Mouse (Mus musculus): Measurements from ENCODE around the gene Msi2. TPM values are rescaled to one million over a fixed set of nuclear protein-coding genes. Genes with fewer than 3 reads are reported as not detected.

Gene Msi2
- polyA plus RNA-seq, 1 experiment = 21.9 TPM

DNA sequence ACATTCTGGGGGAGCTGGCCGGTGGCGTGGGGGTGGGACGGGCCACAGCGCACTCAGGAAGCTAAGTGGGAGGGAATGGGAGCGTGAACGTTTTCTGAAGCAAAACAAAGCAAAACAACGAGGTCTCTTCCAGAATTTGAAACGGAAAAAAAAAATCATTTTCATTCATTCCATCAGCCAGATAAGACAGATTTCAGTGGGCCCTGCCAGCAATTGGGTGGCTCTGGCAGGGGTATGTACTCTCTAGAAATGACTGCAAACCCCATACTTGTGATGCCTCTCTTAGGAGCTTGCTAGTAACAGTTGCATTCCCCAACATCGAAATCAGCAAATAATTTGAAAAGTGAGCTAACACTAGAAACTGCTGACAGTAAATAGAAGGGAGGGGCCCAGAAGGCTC, 335.9 kb downstream of the Msi2 start:
- Histone ChIP-seq H3K4me1 (ENCODE audit: control insufficient read depth, insufficient read depth, low read length) (no peaks in the 10 kb centered on the region), H3K27ac (ENCODE audit: control insufficient read depth, insufficient read depth, low read depth, low read length, poor library complexity) (no peak overlapping the region), H3K4me3 (replicated peaks; ENCODE audit: control insufficient read depth, low read depth, low read length) (no peak overlapping the region)
- 80% methylated on average over 9 of the region's 9 CpGs for WGBS
- no peak for TF ChIP-seq CTCF (IDR thresholded peaks at IDR 0.05; ENCODE audit: control insufficient read depth, insufficient read depth, low read length)
- no peak for TF ChIP-seq POLR2A (IDR thresholded peaks at IDR 0.05; ENCODE audit: borderline replicate concordance, control insufficient read depth, low read depth, low read length)

DNA sequence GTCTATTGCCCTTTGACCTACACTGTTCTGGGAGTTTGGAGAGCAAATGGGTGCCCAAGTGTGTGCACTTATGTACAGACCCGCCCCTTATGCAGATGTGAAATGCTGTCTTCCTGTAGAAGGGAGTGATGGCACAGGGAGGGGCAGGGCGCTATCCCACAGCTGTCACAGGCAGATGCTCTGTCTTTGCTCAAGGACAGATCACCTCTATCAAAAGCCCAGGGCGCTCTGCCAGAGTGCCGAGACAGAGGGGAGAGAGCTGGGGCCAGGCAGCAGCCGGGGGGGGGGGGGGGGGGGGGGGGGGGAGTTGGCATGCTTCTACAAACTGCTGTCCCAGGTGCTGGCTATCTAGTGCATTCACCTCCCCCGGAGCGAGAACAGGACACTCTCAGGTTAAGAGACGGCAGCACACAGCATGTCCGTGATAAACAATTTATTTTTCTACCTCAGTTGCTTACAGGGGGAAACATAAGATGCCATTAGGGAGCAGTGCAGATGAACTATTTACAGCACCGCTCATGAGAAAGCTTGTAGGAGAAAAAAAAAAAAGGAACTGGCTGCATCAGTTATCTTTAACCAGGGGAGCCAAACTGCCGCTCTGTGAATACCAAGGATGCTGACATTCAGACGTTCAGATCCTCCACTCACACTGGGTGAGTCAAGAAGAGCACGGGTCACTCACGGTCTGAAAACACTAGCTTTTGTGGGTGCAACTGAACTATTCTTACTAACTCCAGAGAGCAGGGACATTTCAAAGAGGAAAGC, 337.0 kb downstream of the Msi2 start:
- no peaks in the 10 kb centered on the region for H3K4me1 ChIP-seq (ENCODE audit: control insufficient read depth, insufficient read depth, low read length)
- 72% methylated on average over 11 of the region's 14 CpGs for WGBS
- H3K27ac ChIP-seq (ENCODE audit: control insufficient read depth, insufficient read depth, low read depth, low read length, poor library complexity) = no peak overlapping the region
- no peak overlapping the region for H3K4me3 ChIP-seq (replicated peaks; ENCODE audit: control insufficient read depth, low read depth, low read length)
- TF ChIP-seq CTCF (IDR thresholded peaks at IDR 0.05; ENCODE audit: control insufficient read depth, insufficient read depth, low read length) (no peak), POLR2A (IDR thresholded peaks at IDR 0.05; ENCODE audit: borderline replicate concordance, control insufficient read depth, low read depth, low read length) (no peak)

DNA sequence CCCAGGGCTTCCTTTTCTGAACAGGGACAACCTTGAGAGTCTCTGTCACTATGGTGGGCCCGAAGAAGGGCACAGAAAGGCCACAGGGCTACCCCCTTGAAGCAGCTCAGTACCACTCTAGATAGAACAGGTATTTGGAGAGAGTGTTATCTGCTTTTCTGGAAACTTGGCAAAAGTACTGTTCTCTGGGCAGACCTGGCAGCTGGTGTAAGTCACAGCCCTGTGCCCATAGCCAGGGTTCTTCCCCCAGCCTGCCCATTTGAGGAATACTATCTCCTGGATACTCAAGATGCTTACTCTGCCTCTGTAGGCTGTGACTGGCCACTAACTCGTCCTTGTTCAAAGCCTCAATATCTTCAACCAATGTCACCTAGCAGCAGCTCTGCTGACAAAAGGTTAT, 338.7 kb downstream of the Msi2 start:
- WGBS = 78% methylated on average over 2 of the region's 2 CpGs
- no peak for TF ChIP-seq POLR2A (IDR thresholded peaks at IDR 0.05; ENCODE audit: borderline replicate concordance, control insufficient read depth, low read depth, low read length)
- TF ChIP-seq CTCF (IDR thresholded peaks at IDR 0.05; ENCODE audit: control insufficient read depth, insufficient read depth, low read length) = no peak
- H3K4me3 ChIP-seq (replicated peaks; ENCODE audit: control insufficient read depth, low read depth, low read length) = no peak overlapping the region
- no peaks in the 10 kb centered on the region for H3K4me1 ChIP-seq (ENCODE audit: control insufficient read depth, insufficient read depth, low read length)
- no peak overlapping the region for H3K27ac ChIP-seq (ENCODE audit: control insufficient read depth, insufficient read depth, low read depth, low read length, poor library complexity)

DNA sequence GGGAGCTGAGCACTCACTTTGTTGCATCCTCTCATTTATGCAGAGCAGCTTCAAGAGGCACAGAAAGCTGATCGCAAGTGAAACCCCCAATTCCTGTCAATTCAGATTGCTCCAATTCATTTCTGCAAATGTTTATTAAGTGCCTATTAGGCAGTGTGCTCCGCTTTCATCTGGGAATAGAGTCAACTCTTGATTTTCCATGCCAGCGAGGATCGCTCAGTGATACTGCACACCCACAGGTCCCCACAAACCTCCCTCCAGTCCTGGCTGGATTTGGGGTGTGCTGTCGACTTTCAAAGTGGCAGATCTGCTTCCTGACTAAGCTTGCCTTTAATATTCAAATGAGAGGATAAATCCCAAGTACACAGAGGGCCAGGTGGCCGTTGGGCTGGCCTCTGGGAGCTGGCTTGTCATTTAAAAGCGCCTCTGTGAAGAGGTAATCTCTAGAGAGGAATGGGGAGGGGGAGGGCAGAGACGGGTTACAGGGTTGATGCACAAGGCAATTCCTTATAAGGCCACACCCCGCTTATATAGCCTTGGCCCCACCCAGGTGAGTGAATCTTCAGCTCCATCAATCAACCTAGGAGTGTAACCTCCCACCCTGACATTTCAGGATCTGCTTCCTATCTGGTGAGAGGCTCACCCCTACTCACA, 339.5 kb downstream of the Msi2 start:
- Histone ChIP-seq H3K4me1 (ENCODE audit: control insufficient read depth, insufficient read depth, low read length) (no peaks in the 10 kb centered on the region), H3K27ac (ENCODE audit: control insufficient read depth, insufficient read depth, low read depth, low read length, poor library complexity) (no peak overlapping the region), H3K4me3 (replicated peaks; ENCODE audit: control insufficient read depth, low read depth, low read length) (no peak overlapping the region)
- TF ChIP-seq POLR2A (IDR thresholded peaks at IDR 0.05; ENCODE audit: borderline replicate concordance, control insufficient read depth, low read depth, low read length) (no peak), CTCF (IDR thresholded peaks at IDR 0.05; ENCODE audit: control insufficient read depth, insufficient read depth, low read length) (no peak)
- 85% methylated on average over 9 of the region's 9 CpGs for WGBS

DNA sequence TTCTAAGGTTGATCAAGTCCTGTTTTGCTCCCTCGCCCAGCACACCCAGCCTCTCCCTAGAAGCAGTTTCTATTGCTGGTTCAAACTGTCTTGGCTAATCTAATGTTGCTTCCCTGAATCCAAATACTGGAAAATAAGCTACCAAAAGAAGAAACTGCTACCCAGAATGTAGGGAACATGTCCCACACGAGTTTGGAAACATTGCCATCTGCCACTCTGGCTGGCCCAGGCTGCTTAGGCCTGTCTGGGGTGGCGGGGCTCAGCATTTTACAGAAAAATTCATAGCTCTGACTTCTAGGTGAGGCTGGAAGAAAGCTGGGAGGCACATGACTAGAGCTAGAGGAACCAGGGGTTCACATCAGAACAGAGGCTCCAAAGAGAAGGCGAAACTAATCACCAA, 345.7 kb downstream of the Msi2 start:
- Histone ChIP-seq H3K4me1 (ENCODE audit: control insufficient read depth, insufficient read depth, low read length) (no peaks in the 10 kb centered on the region), H3K4me3 (replicated peaks; ENCODE audit: control insufficient read depth, low read depth, low read length) (no peak overlapping the region), H3K27ac (ENCODE audit: control insufficient read depth, insufficient read depth, low read depth, low read length, poor library complexity) (no peak overlapping the region)
- 82% methylated on average over 4 of the region's 4 CpGs for WGBS
- no peak for TF ChIP-seq CTCF (IDR thresholded peaks at IDR 0.05; ENCODE audit: control insufficient read depth, insufficient read depth, low read length)
- no peak for TF ChIP-seq POLR2A (IDR thresholded peaks at IDR 0.05; ENCODE audit: borderline replicate concordance, control insufficient read depth, low read depth, low read length)

DNA sequence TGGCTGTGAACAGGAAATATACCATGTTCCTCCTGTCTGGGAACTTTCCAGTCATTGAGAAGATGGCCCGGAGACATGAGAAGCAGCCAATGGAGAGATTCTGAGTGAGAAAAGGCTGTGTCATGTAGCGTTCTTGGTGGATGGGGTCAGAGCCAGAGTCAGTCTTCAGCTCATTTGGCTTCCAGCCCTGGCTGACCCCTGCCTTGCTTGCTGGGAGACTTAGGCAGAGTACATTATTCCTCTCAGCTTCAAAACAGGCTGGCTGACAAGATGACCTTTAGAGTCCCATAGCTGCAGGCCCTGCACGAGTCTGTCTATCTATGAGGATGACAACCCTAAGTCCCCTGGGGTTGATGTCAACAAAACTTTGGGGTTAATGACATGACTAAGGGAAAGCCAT, 348.4 kb downstream of the Msi2 start:
- WGBS = 81% methylated on average over 3 of the region's 3 CpGs

DNA sequence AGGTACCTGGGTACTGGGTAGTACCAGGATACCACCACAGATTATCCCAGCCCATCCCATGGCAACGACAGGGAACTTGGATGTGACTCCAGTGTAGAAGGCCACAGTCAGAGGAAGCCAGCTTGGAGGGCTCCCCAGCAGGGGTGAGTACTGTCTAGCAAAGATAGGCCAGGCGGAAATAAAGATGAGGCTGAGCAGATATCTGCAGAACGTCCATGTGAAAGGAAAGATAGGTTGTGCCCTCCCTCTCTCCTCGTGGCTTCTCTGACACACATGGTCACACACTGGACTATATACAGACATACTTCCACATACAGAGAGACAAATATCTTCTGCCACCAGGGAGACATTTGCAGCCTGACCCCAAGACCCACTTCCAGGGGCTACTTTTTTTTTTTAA, 350.8 kb downstream of the Msi2 start:
- Histone ChIP-seq H3K4me1 (ENCODE audit: control insufficient read depth, insufficient read depth, low read length) (no peaks in the 10 kb centered on the region), H3K27ac (ENCODE audit: control insufficient read depth, insufficient read depth, low read depth, low read length, poor library complexity) (no peak overlapping the region), H3K4me3 (replicated peaks; ENCODE audit: control insufficient read depth, low read depth, low read length) (no peak overlapping the region)
- WGBS = 67% methylated on average over 4 of the region's 4 CpGs
- no peak for TF ChIP-seq CTCF (IDR thresholded peaks at IDR 0.05; ENCODE audit: control insufficient read depth, insufficient read depth, low read length)
- no peak for TF ChIP-seq POLR2A (IDR thresholded peaks at IDR 0.05; ENCODE audit: borderline replicate concordance, control insufficient read depth, low read depth, low read length)

More for the DNA sequence above, 348.4 kb downstream of the Msi2 start:
- Histone ChIP-seq H3K27ac (ENCODE audit: control insufficient read depth, insufficient read depth, low read depth, low read length, poor library complexity) (no peak overlapping the region), H3K4me3 (replicated peaks; ENCODE audit: control insufficient read depth, low read depth, low read length) (no peak overlapping the region), H3K4me1 (ENCODE audit: control insufficient read depth, insufficient read depth, low read length) (no peaks in the 10 kb centered on the region)
- no peak for TF ChIP-seq POLR2A (IDR thresholded peaks at IDR 0.05; ENCODE audit: borderline replicate concordance, control insufficient read depth, low read depth, low read length)
- TF ChIP-seq CTCF (IDR thresholded peaks at IDR 0.05; ENCODE audit: control insufficient read depth, insufficient read depth, low read length) = no peak

DNA sequence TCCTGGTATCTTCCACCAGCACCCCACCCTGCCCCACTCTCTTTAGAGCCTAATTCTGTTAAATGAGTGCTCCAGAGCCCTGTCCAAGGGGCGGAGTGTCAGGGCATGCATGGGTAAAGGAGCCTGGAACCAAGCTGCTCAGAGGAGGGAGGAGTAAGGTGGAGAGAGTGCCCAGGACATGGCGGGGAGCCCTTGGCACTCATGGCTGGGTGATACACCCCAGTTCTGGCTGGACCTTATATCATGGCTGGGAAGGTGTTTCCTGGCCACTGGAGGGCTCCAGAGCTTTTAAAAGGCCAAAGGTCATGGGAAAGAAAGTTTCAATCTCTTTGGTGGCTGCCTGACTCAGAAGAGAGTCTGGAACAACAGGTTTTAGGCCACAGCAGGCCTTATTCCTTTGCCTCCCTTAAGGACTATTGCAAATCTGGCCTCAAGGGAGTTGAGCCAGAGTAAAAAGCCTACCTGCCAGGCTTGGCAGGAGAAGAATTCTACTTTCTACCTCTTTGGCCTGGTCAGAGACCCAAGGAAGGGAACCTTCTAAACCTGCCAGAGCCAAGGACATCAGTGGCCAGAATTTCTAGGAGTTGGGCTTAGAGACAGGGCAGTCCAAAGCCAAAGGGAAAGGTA, 352.3 kb downstream of the Msi2 start:
- Histone ChIP-seq H3K27ac (ENCODE audit: control insufficient read depth, insufficient read depth, low read depth, low read length, poor library complexity) (no peak overlapping the region), H3K4me1 (ENCODE audit: control insufficient read depth, insufficient read depth, low read length) (no peaks in the 10 kb centered on the region), H3K4me3 (replicated peaks; ENCODE audit: control insufficient read depth, low read depth, low read length) (no peak overlapping the region)
- no peak for TF ChIP-seq POLR2A (IDR thresholded peaks at IDR 0.05; ENCODE audit: borderline replicate concordance, control insufficient read depth, low read depth, low read length)
- TF ChIP-seq CTCF (IDR thresholded peaks at IDR 0.05; ENCODE audit: control insufficient read depth, insufficient read depth, low read length) = no peak
- WGBS = 75% methylated on average over 2 of the region's 2 CpGs
